Mouse (Mus musculus) lung, adult 2 months (tissue): Measurements from ENCODE around the gene Nck1. TPM values are rescaled to one million over a fixed set of nuclear protein-coding genes. Genes with fewer than 3 reads are reported as not detected.

ENCODE experiments used
- DNase-seq: peaks from one replicate; pipeline ENCODE4 v3.0.0; 2022
- H3K4me1 ChIP-seq: fragments of 200-500 bp; 2 replicates; pipeline ENCODE4 v1.6.1; 2011; ENCODE audit warnings: low read length; ENCODE audit not compliant: control insufficient read depth, insufficient read depth
- H3K4me3 ChIP-seq: fragments of 200-500 bp; replicated peaks from 2 replicates; pipeline ENCODE3; 2011; ENCODE audit warnings: low read depth, mild to moderate bottlenecking, control low read depth, low read length; ENCODE audit errors: extremely low read depth
- CTCF ChIP-seq: fragments of 200-500 bp; IDR thresholded peaks from 2 replicates; pipeline ENCODE4 v1.5.1; 2011; ENCODE audit warnings: mild to moderate bottlenecking, low read length, control low read depth; ENCODE audit not compliant: insufficient read depth
- POLR2A ChIP-seq: fragments of 200-500 bp; IDR thresholded peaks from 2 replicates; pipeline ENCODE4 v1.6.1; 2011; ENCODE audit warnings: low read depth, mild to moderate bottlenecking, control low read depth, low read length, borderline replicate concordance; ENCODE audit errors: extremely low read depth
- WGBS: fragments of 180-500 bp; shearing (Covaris S2); methylation state at CpG from one replicate; pipeline ENCODE4 v1.1.7; 2018; 5-methylcytosine and 5-hydroxymethylcytosine counted together
- polyA plus RNA-seq: library from polyadenylated mRNA; depleted of rRNA; stranded (reverse); fragments of >200 nt; gene quantifications from 2 replicates; pipeline ENCODE4 v1.2.3, GENCODE M21; 2012

The Nck1 gene
- polyA plus RNA-seq, 1 experiment, result 8.7 TPM

DNA sequence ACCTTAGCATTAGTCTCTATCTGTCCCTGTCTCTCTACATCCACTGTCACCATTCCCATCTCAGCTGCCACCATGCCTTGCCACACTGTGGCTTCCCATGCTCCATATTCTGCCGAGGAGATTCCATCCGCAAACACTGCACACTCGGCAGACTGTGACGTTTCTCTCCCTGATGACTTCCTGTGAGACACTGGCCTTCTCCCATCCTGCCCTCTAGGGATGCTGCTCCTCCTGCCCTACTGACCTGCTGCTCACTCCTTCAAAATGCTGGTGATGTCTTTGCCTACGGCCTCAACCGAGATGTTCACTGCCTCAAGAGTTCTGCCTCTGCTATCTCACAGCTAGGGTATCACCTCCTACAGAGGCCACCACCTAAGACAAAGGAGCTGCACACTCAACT lies 72.6 kb downstream of the Nck1 start:
- TF ChIP-seq POLR2A, result no peak
- TF ChIP-seq CTCF, result no peak
- no peak for DNase-seq

DNA sequence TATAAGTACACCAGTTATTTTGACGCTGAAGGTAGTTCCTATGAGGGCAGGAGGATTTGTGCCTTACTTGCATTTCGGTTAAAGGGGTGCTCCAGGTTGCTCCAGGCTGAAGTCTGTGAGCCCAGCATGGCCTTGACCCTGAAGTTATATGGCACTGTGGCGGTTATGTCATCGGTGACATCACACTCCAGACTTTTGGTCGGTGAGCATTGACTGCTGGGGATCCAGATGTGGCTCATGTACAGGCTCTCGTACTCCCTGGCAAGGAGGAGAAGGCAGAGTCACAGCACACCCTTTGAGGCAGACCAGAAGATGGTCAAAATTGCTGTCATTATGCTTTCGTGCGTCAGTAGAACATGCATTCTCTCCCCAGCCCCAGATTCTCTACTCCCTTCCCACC lies 73.0 kb downstream of the Nck1 start:
- H3K4me3 ChIP-seq, result no peak overlapping the region
- H3K4me1 ChIP-seq, result peaks cover 15% of the 10 kb centered on the region
- no peak for DNase-seq
- TF ChIP-seq POLR2A, result no peak
- TF ChIP-seq CTCF, result no peak
- 94% methylated on average over 8 of the region's 8 CpGs for WGBS

More for the DNA sequence above, 72.6 kb downstream of the Nck1 start:
- WGBS, result 66% methylated on average over 6 of the region's 6 CpGs
- Histone ChIP-seq H3K4me3 (no peak overlapping the region), H3K4me1 (peaks cover 15% of the 10 kb centered on the region)

DNA sequence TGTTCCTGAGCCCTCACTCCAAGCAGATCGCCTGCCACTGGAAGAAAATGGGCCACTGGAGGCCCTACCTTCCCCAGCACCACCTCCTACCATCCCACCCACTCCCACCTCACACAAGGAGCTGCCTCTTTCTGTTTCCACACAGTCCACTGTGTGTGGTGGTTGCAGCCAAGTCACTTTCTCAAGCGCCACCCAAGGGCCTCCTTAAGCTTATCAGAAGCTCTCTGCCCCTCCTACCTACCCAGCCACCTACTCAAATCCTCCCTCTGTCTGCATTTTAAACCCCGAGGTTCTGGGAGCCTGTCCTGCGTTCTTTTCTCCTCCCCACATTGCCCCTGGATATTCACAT lies 74.4 kb downstream of the Nck1 start:
- WGBS, result 56% methylated on average over 4 of the region's 4 CpGs
- TF ChIP-seq POLR2A, result no peak
- no peak for TF ChIP-seq CTCF
- no peak overlapping the region for H3K4me3 ChIP-seq
- no peak for DNase-seq
- H3K4me1 ChIP-seq, result peaks cover 25% of the 10 kb centered on the region

DNA sequence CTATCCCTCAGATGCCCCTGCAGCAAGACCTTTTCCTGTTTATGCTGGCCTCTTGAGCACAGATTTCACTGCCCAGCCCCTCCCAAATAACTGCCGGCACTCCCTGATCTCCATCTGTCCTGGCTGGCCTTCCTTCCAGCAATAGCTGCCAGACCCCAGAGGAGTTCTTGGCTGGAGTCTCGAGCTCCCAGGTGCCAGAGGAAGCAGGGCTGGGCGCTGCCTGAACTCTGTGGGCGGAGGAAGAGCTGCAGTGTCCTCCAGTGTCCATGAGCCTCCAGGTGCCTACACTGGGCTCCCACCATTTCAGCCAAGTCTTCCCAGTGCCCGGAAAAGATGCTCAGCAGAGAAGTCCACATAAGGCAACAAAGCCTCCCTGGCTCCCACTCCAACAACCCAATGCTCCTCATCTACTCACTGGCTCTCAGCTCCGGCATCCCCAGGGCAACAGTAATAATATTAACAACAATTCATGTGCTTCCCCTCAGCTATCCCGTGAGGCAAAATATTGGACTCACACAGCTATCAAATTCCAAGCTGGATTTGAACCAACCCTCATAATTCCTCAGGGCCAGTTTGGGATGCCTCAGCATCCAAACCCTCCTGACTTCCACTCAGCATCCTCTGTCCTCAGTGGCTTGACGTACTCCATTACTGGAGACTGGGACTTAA lies 74.9 kb downstream of the Nck1 start:
- DNase-seq, result peak; percentile 70
- Histone ChIP-seq H3K4me1 (peaks cover 25% of the 10 kb centered on the region), H3K4me3 (no peak overlapping the region)
- WGBS, result 23% methylated on average over 8 of the region's 8 CpGs
- TF ChIP-seq POLR2A, result no peak
- TF ChIP-seq CTCF, result peak; percentile 7; the same call in 1 of the 2 replicates

DNA sequence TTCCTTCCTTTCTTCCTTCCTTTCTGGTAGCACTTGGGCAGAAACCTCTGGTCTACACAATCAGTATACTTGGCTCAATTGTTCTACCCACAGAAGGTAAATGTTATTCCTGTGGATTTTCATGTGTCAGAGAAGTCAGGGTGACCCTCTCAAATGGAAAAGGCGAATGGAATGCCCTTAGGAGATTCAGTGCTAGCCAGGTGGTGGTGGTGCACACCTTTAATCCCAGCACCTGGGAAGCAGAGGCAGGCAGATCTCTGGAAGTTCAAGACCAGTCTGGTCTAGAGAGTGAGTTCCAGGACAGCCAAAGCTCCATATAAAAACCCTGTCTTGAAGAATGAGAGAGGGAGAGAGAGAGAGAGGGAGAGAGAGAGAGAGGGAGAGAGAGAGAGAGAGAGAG lies 75.7 kb downstream of the Nck1 start:
- TF ChIP-seq POLR2A (no peak), CTCF (no peak)
- Histone ChIP-seq H3K4me3 (no peak overlapping the region), H3K4me1 (peaks cover 25% of the 10 kb centered on the region)
- DNase-seq, result no peak
- WGBS, result 70% methylated on average over 1 of the region's 1 CpGs

DNA sequence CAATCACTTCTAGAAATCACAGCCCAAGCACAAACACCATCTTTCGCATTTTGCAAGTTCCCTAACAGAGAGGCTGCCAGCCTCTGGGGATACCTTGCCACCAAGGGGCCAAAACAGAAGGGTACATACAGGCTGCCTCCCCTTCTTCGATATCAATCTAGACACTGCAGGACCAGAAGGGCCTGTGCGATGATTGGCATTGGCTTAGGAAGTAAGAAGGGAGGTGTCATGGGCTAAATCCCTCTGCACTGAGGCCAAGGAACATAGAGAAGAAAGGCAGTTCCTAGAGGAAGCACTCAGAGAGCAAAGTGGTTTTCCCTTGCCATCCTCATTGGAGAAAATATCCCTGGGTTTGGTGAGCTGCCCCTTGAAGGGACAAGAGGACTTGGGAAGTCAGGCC lies 76.3 kb downstream of the Nck1 start:
- TF ChIP-seq CTCF (no peak), POLR2A (no peak)
- WGBS, result 64% methylated on average over 3 of the region's 3 CpGs
- DNase-seq, result no peak
- Histone ChIP-seq H3K4me3 (no peak overlapping the region), H3K4me1 (peaks cover 25% of the 10 kb centered on the region)

DNA sequence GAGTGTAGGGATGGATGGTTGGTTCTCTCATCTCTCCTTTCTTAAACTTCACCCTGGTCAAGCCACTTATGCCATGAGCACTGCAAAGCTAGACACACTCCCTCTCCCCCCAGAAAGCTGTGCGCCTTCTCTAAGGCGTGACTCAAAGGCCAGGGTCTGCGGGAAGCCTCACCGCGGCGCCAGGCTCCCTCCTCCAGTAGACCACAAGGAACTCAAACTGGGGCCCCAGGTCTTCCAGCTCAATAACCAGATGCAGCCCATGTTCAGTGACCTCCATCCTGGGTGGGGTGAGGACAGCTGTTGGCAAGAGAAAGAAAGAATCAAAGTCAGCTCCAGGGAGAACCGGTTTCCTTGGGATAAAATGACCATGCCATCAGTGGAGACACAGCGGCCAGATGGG lies 77.8 kb downstream of the Nck1 start:
- 87% methylated on average over 8 of the region's 8 CpGs for WGBS
- TF ChIP-seq CTCF, result no peak
- no peak for TF ChIP-seq POLR2A
- no peak for DNase-seq

DNA sequence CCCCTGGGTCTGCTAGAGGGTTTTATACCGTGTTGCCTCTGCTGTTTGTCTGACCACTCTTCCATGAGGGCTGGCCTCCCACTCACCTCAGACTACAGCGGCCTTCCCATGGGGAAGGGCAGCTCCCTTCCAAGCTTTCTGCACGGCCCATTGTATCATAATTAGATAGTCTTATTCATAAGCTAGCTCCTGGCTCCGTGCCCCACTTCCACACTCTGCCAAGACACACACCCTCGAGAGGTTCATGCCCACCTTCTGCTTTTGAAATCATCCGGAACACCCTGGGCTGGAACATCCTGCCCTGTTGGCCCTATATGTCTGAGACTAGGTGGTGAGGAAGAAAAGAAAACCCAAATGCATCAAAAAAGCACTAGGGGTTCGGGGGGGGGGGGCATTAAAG lies 78.3 kb downstream of the Nck1 start:
- H3K4me3 ChIP-seq, result no peak overlapping the region
- no peak for TF ChIP-seq CTCF
- TF ChIP-seq POLR2A, result no peak
- H3K4me1 ChIP-seq, result peaks cover 25% of the 10 kb centered on the region
- 30% methylated on average over 7 of the region's 7 CpGs for WGBS
- DNase-seq, result peak; percentile 66

More for the DNA sequence above, 77.8 kb downstream of the Nck1 start:
- Histone ChIP-seq H3K4me3 (no peak overlapping the region), H3K4me1 (peaks cover 25% of the 10 kb centered on the region)

DNA sequence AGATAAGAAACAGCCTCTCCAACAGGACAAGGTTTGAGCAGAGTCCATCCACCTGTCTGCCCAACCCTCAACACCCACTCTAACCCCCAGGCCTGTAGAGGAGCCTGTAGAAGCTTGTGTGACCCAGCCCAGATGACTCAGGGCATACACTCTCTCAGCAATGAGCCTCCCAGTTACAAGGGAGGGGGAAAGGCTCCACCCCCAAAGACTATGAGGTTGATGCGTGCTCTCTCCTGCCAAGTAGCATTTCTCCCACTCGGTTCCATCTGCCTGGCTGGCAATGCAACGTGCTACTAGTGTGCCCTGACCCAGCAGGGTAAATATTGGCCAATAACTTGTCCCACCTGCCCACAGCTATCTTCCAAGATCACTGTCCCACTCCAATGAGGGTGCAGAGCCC lies 79.2 kb downstream of the Nck1 start:
- Histone ChIP-seq H3K4me3 (no peak overlapping the region), H3K4me1 (peaks cover 32% of the 10 kb centered on the region)
- TF ChIP-seq POLR2A (no peak), CTCF (no peak)
- no peak for DNase-seq
- WGBS, result 40% methylated on average over 3 of the region's 3 CpGs

DNA sequence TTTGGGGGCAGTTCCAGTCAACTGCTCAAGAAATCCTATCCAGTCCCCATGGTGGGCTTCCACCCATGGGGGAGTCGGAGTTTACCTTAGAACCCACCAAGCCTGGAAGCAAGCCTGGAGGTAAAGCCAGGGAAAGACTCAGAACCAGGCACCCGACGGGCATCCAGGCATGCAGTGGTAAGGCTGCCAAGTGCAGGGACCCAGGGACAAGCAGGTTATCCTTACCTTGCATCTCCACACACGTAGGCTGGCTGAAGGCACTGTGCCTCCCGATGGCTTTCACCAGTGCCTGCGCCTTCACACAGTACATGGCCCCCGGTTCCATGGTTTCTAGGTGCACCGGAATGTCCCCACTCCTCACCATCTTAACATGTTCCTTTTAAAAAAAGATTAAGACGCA lies 79.9 kb downstream of the Nck1 start:
- DNase-seq, result no peak
- WGBS, result 96% methylated on average over 9 of the region's 9 CpGs
- Histone ChIP-seq H3K4me3 (no peak overlapping the region), H3K4me1 (peaks cover 32% of the 10 kb centered on the region)
- no peak for TF ChIP-seq CTCF
- no peak for TF ChIP-seq POLR2A
